Mouse (Mus musculus) stomach, postnatal 0 days (tissue): ENCODE measurements around the gene Ak8.

Experiments used
- CTCF ChIP-seq: IDR thresholded peaks from 2 replicates; pipeline ENCODE4 v1.5.1; 2016; ENCODE audit warnings: antibody characterized with exemption, low read depth, mild to moderate bottlenecking, moderate library complexity
- EP300 ChIP-seq: optimal IDR thresholded peaks from 2 replicates; pipeline ENCODE3; 2016; ENCODE audit warnings: antibody characterized with exemption

DNA sequence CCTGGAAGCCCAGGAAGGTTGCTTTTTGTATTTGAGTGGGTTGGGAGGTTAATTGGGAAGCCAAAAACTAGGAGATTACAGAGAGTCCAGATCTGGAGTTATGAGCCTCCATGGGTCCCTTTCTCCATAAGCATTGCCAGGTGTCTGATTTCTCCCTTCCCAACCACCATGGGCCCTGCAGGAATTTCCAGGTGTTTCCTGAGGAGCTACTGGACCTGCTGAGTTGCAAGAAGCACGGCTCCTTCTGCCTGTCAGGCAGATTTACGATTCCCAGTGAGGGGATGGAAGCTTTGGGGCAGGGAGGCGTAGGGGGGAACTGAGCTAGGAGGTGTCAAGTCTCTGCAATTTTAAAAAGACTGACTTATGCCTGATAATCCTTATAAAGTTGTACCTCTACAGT is 34.1 kb upstream of the Ak8 start:
- no peak for TF ChIP-seq EP300
- no peak for TF ChIP-seq CTCF
